Mouse (Mus musculus) small intestine, adult 2 months (tissue): ENCODE data around the gene Nfatc2ip.

Experiments
- CTCF ChIP-seq: fragments of 200-500 bp; IDR thresholded peaks from 2 replicates; pipeline ENCODE4 v1.5.1; 2012; ENCODE audit warnings: low read depth, mild to moderate bottlenecking, control low read depth, inconsistent platforms, low read length, moderate library complexity, mixed read lengths; ENCODE audit not compliant: insufficient replicate concordance, insufficient read length; ENCODE audit errors: extremely low read depth
- POLR2A ChIP-seq: fragments of 200-500 bp; IDR thresholded peaks from 2 replicates; pipeline ENCODE4 v1.6.1; 2012; ENCODE audit warnings: low read depth, mild to moderate bottlenecking, control low read depth, inconsistent platforms, low read length, moderate library complexity

- TF ChIP-seq POLR2A = no peak
- TF ChIP-seq CTCF = no peak
Measured at GRCm38 (mm10) chr7:126397822-126398221, 1.3 kb upstream of the Nfatc2ip start.
